In the genomic region with DNA sequence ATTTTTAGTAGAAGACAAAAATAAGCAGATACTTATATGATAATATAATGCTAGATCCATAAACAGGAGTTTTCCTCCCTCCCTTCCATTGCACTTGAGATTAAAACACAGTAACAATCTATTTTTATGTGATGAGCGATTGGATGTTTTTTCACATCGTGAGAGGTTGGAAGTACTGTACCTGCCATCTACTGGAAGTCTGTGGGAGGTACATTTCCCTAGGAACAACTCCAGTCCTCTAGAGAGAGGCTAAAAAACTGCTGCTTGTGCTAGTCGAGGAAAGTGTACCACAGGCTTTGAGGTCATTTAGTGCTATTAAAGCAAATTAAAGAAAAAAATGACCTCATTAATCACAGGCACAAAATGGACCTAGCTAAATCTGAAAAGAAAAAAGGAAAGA, we compare ENCODE assay signal across 10 mouse cellular contexts. TPM values are rescaled to one million over a fixed set of nuclear protein-coding genes. Genes with fewer than 3 reads are reported as not detected.
A peak's percentile ranks its signal among the peaks of the same experiment; 100 is the strongest.
DNase-seq lines count a peak whose midpoint lies in the region; ATAC-seq and TF ChIP-seq lines count a peak whose summit lies in the region.
"Had no signal": no experiment of that assay in that cellular context is flagged by ENCODE, and none has a peak within 500 bp of the region (broad histone marks: within the 10 kb centered on the region; RNA-seq: fewer than 3 reads in every experiment).

No protein-coding gene starts in this region.

- 11% methylated on average over 3 of the region's 3 CpGs for WGBS in heart, embryonic 11.5 days (ENCODE audit: insufficient replicate concordance)

- no peaks in the 10 kb centered on the region for H3K27me3 ChIP-seq in heart, embryonic 11.5 days (ENCODE audit: control insufficient read depth, insufficient read depth, low read length)
- H3K27me3 ChIP-seq in Patski: peaks cover 2% of the 10 kb centered on the region
- H3K27me3 ChIP-seq: heart, embryonic 15.5 days; lung, embryonic 15.5 days had no signal

- H3K4me2 ChIP-seq in heart, embryonic 11.5 days: no peak overlapping the region
- H3K4me2 ChIP-seq: heart, embryonic 15.5 days; lung, embryonic 15.5 days had no signal

- no peaks in the 10 kb centered on the region for H3K36me3 ChIP-seq in heart, embryonic 11.5 days (ENCODE audit: control insufficient read depth, insufficient read depth, low read length)
- H3K36me3 ChIP-seq: heart, embryonic 15.5 days; lung, embryonic 15.5 days had no signal

- no peak overlapping the region for H3K27ac ChIP-seq in heart, embryonic 11.5 days (ENCODE audit: low read depth, low read length)
- H3K27ac ChIP-seq: heart, embryonic 15.5 days had no signal

- peak; percentile 79 for TF ChIP-seq CTCF in Patski (IDR thresholded peaks at IDR 0.05)

- no peaks in the 10 kb centered on the region for H3K4me1 ChIP-seq in heart, embryonic 11.5 days (ENCODE audit: control insufficient read depth, insufficient read depth, low read length)
- H3K4me1 ChIP-seq: heart, embryonic 15.5 days had no signal

- CTCF ChIA-PET in Patski (lab: Charles Lee): no interaction called here

- POLR2A ChIA-PET in Patski (lab: Charles Lee): no interaction called here

- peak; percentile 6 to 10 for DNase-seq in heart, adult 9 months (ENCODE audit: low spot score in 2 of 2)
- DNase-seq in Patski (ENCODE audit: low read depth, low spot score): peak; percentile 7
- peak; percentile 40 for DNase-seq in fibroblast of lung, adult 2 months (ENCODE audit: low read depth)
- DNase-seq in layer of hippocampus, adult 9-11 months: peak; percentile 37
- peak; percentile 58 to 59 for DNase-seq in right cerebral cortex, postnatal 10 days (ENCODE audit: low spot score in 2 of 2)
- no peak for DNase-seq in urinary bladder, postnatal 10 days (ENCODE audit: low spot score)
- DNase-seq in spleen, postnatal 36 days (ENCODE audit: low spot score in 2 of 2): no peak

- H3K4me3 ChIP-seq in heart, embryonic 11.5 days (ENCODE audit: low read depth, low read length): no peak overlapping the region
- H3K4me3 ChIP-seq: heart, embryonic 15.5 days; lung, embryonic 15.5 days had no signal

- no peak for ATAC-seq in heart, embryonic 11.5 days (replicated peaks; ENCODE audit: insufficient number of reproducible peaks, low FRiP score, low TSS enrichment)
- ATAC-seq in Patski: peak; percentile 79

- no peak overlapping the region for H3K9ac ChIP-seq in heart, embryonic 11.5 days (ENCODE audit: low read depth, low read length)
- H3K9ac ChIP-seq: heart, embryonic 15.5 days; lung, embryonic 15.5 days had no signal

- in situ Hi-C loops in Patski (cut with MboI; ENCODE audit: low pct_unique_long_range_greater_than_20kb): loop anchor here (10.0 kb wide), 1 partner anchor 383 kb away; no protein-coding TSS in a partner anchor

- no peaks in the 10 kb centered on the region for H3K9me3 ChIP-seq in heart, embryonic 11.5 days (replicated peaks; ENCODE audit: control insufficient read depth, low read length)
- H3K9me3 ChIP-seq: heart, embryonic 15.5 days; lung, embryonic 15.5 days had no signal

RNA-seq across cellular contexts. Expression of a gene that starts 48.6 kb away (rescaled TPM):
- 4.9 and 6.6 TPM in 2 replicates for polyA plus RNA-seq in heart, embryonic 11.5 days (2014; fragmentation: Nextera tagmentation; extraction: Ambion mirVana)
- 12.1 TPM for polyA plus RNA-seq in Patski (2021)

Comparison
In these comparisons a context has a peak if more than half of its experiments do, and no peak if none do; other contexts are left out.
1. DNase-seq: peak in heart, adult 9 months (2 of 2), Patski (single experiment), fibroblast of lung, adult 2 months (single experiment), layer of hippocampus, adult 9-11 months (single experiment) and right cerebral cortex, postnatal 10 days (2 of 2); none in urinary bladder, postnatal 10 days (single experiment) and spleen, postnatal 36 days (0 of 2).